Mouse (Mus musculus): ENCODE results near the gene Slc24a3. TPM values are rescaled to one million over a fixed set of nuclear protein-coding genes. Genes with fewer than 3 reads are reported as not detected.

Gene Slc24a3
- total and polyA plus RNA-seq, 3 experiments = not detected

GRCm38 (mm10) chr2:145382908-145383770 lies 215.6 kb downstream of the Slc24a3 start:
- TF ChIP-seq NRF1 (IDR thresholded peaks at IDR 0.05; ENCODE audit: insufficient read depth, low read depth, low read length, poor library complexity, severe bottlenecking) = no peak
- TF ChIP-seq MAZ (IDR thresholded peaks at IDR 0.05; ENCODE audit: low read depth, low read length) = no peak
- no peak for TF ChIP-seq ZKSCAN1 (IDR thresholded peaks at IDR 0.05; ENCODE audit: low read depth, low read length)
- no peak for TF ChIP-seq TCF12 (IDR thresholded peaks at IDR 0.05; ENCODE audit: low read depth, low read length)
- no peak for TF ChIP-seq POLR2A (IDR thresholded peaks at IDR 0.05; ENCODE audit: control insufficient read depth in 1 of 2, insufficient read depth in 1 of 2, low read depth in 1 of 2, low read length in 2 of 2, poor library complexity in 1 of 2)
- TF ChIP-seq NELFE (IDR thresholded peaks at IDR 0.05; ENCODE audit: low read depth, low read length) = no peak
- no peak for TF ChIP-seq POLR2AphosphoS5 (IDR thresholded peaks at IDR 0.05; ENCODE audit: borderline replicate concordance, low read depth, low read length)
- no peak for TF ChIP-seq SIN3A (IDR thresholded peaks at IDR 0.05; ENCODE audit: low read length)
- no peak for TF ChIP-seq RCOR1 (IDR thresholded peaks at IDR 0.05; ENCODE audit: low read depth, low read length)
- no peak for TF ChIP-seq SMC3 (IDR thresholded peaks at IDR 0.05; ENCODE audit: low read depth, low read length)
- TF ChIP-seq CHD2 (IDR thresholded peaks at IDR 0.05; ENCODE audit: low read length) = no peak
- no peak for TF ChIP-seq GABPA (IDR thresholded peaks at IDR 0.05; ENCODE audit: low read depth, low read length)
- no peak for TF ChIP-seq JUND (IDR thresholded peaks at IDR 0.05; ENCODE audit: low read depth, low read length)
- Histone ChIP-seq H3K9ac (ENCODE audit: control insufficient read depth, low read depth, low read length, poor library complexity, severe bottlenecking) (no peak overlapping the region), H3K27ac (ENCODE audit: control insufficient read depth, low read depth, low read length) (no peak overlapping the region), H3K4me1 (ENCODE audit: control insufficient read depth in 1 of 2, insufficient read depth in 2 of 2, low read length in 2 of 2) (no peaks in the 10 kb centered on the region), H3K27me3 (ENCODE audit: control insufficient read depth in 1 of 2, insufficient read depth in 2 of 2, low read length in 2 of 2) (no peaks in the 10 kb centered on the region), H3K9me3 (replicated peaks; ENCODE audit: insufficient read depth, low read length) (no peaks in the 10 kb centered on the region), H3K36me3 (ENCODE audit: control insufficient read depth in 1 of 2, insufficient read depth in 2 of 2, low read length in 2 of 2) (no peaks in the 10 kb centered on the region), H3K79me2 (ENCODE audit: control insufficient read depth, insufficient read depth, low read length, poor library complexity) (no peaks in the 10 kb centered on the region), H3K4me3 (ENCODE audit: control insufficient read depth in 1 of 2, insufficient read depth in 1 of 2, low read depth in 2 of 2, low read length in 2 of 2) (no peak overlapping the region)
- no peak for DNase-seq (ENCODE audit: low read depth, low spot score)

GRCm38 (mm10) chr2:145384221-145384620 lies 216.7 kb downstream of the Slc24a3 start:
- H3K4me3 ChIP-seq (ENCODE audit: control insufficient read depth in 1 of 2, insufficient read depth in 1 of 2, low read depth in 2 of 2, low read length in 2 of 2) = no peak overlapping the region
- H3K4me1 ChIP-seq (ENCODE audit: control insufficient read depth in 1 of 2, insufficient read depth in 2 of 2, low read length in 2 of 2) = no peaks in the 10 kb centered on the region
- TF ChIP-seq MXI1 (IDR thresholded peaks at IDR 0.05; ENCODE audit: low read depth, low read length) = no peak

GRCm38 (mm10) chr2:145385220-145385619 lies 217.7 kb downstream of the Slc24a3 start:
- Histone ChIP-seq H3K9ac (ENCODE audit: control insufficient read depth, low read depth, low read length, poor library complexity, severe bottlenecking) (no peak overlapping the region), H3K36me3 (ENCODE audit: control insufficient read depth in 1 of 2, insufficient read depth in 2 of 2, low read length in 2 of 2) (no peaks in the 10 kb centered on the region), H3K4me1 (ENCODE audit: control insufficient read depth in 1 of 2, insufficient read depth in 2 of 2, low read length in 2 of 2) (no peaks in the 10 kb centered on the region), H3K4me3 (ENCODE audit: control insufficient read depth in 1 of 2, insufficient read depth in 1 of 2, low read depth in 2 of 2, low read length in 2 of 2) (no peak overlapping the region), H3K27me3 (ENCODE audit: control insufficient read depth in 1 of 2, insufficient read depth in 2 of 2, low read length in 2 of 2) (no peaks in the 10 kb centered on the region), H3K9me3 (replicated peaks; ENCODE audit: insufficient read depth, low read length) (no peaks in the 10 kb centered on the region), H3K79me2 (ENCODE audit: control insufficient read depth, insufficient read depth, low read length, poor library complexity) (no peaks in the 10 kb centered on the region), H3K27ac (ENCODE audit: control insufficient read depth, low read depth, low read length) (no peak overlapping the region)
- DNase-seq (ENCODE audit: low read depth, low spot score) = no peak
- TF ChIP-seq POLR2AphosphoS5 (IDR thresholded peaks at IDR 0.05; ENCODE audit: borderline replicate concordance, low read depth, low read length) (no peak), MXI1 (IDR thresholded peaks at IDR 0.05; ENCODE audit: low read depth, low read length) (no peak), EP300 (IDR thresholded peaks at IDR 0.05; ENCODE audit: low read depth in 1 of 2, low read length in 2 of 2) (no peak), NRF1 (IDR thresholded peaks at IDR 0.05; ENCODE audit: insufficient read depth, low read depth, low read length, poor library complexity, severe bottlenecking) (no peak), MAZ (IDR thresholded peaks at IDR 0.05; ENCODE audit: low read depth, low read length) (no peak), UBTF (IDR thresholded peaks at IDR 0.05; ENCODE audit: borderline replicate concordance, insufficient read depth, low read depth, low read length) (no peak), ETS1 (IDR thresholded peaks at IDR 0.05; ENCODE audit: low read depth, low read length) (no peak), NELFE (IDR thresholded peaks at IDR 0.05; ENCODE audit: low read depth, low read length) (no peak), SIN3A (IDR thresholded peaks at IDR 0.05; ENCODE audit: low read length) (no peak), ZC3H11A (IDR thresholded peaks at IDR 0.05; ENCODE audit: low read depth, low read length) (no peak), E2F4 (IDR thresholded peaks at IDR 0.05; ENCODE audit: borderline replicate concordance, low read depth, low read length) (no peak), HCFC1 (IDR thresholded peaks at IDR 0.05; ENCODE audit: low read depth, low read length) (no peak), POLR2A (IDR thresholded peaks at IDR 0.05; ENCODE audit: control insufficient read depth in 1 of 2, insufficient read depth in 1 of 2, low read depth in 1 of 2, low read length in 2 of 2, poor library complexity in 1 of 2) (no peak), USF2 (IDR thresholded peaks at IDR 0.05; ENCODE audit: borderline replicate concordance in 1 of 2, insufficient read depth in 1 of 2, low read depth in 1 of 2, low read length in 2 of 2) (no peak), MEF2A (IDR thresholded peaks at IDR 0.05; ENCODE audit: extremely low read depth, insufficient replicate concordance, low read depth, low read length, poor library complexity, severe bottlenecking) (no peak), SMC3 (IDR thresholded peaks at IDR 0.05; ENCODE audit: low read depth, low read length) (no peak)

More at GRCm38 (mm10) chr2:145384221-145384620, 216.7 kb downstream of the Slc24a3 start:
- Histone ChIP-seq H3K36me3 (ENCODE audit: control insufficient read depth in 1 of 2, insufficient read depth in 2 of 2, low read length in 2 of 2) (no peaks in the 10 kb centered on the region), H3K9me3 (replicated peaks; ENCODE audit: insufficient read depth, low read length) (no peaks in the 10 kb centered on the region), H3K79me2 (ENCODE audit: control insufficient read depth, insufficient read depth, low read length, poor library complexity) (no peaks in the 10 kb centered on the region), H3K9ac (ENCODE audit: control insufficient read depth, low read depth, low read length, poor library complexity, severe bottlenecking) (no peak overlapping the region), H3K27me3 (ENCODE audit: control insufficient read depth in 1 of 2, insufficient read depth in 2 of 2, low read length in 2 of 2) (no peaks in the 10 kb centered on the region), H3K27ac (ENCODE audit: control insufficient read depth, low read depth, low read length) (no peak overlapping the region)
- no peak for DNase-seq (ENCODE audit: low read depth, low spot score)
